ENCODE assay signal across 8 mouse cellular contexts in genomic region chr13:54565201-54565581, GRCm38 (mm10). TPM values are rescaled to one million over a fixed set of nuclear protein-coding genes. Genes with fewer than 3 reads are reported as not detected.
DNase-seq lines count a peak whose midpoint lies in the region; ATAC-seq and TF ChIP-seq lines count a peak whose summit lies in the region.

TSS of gene 4833439L19Rik (minus strand) at chr13:54565435.

- intact Hi-C loops in heart, postnatal 25 days (cut with DNase I) = loop anchor here (2.0 kb wide), 2 partner anchors 24 to 56 kb away; partner anchors contain the start of gene Faf2

- peak within 1 kb of the TSS; percentile 89 for H3K27ac ChIP-seq in forebrain, embryonic 15.5 days (replicated peaks)

- H3K4me3 ChIP-seq in forebrain, embryonic 15.5 days = peak within 1 kb of the TSS; percentile 95
- H3K4me3 ChIP-seq in lung, adult 2 months (replicated peaks; ENCODE audit: extremely low read depth, low read depth, low read length) = peak within 1 kb of the TSS; percentile 59

- peak; percentile 92 for TF ChIP-seq POLR2A in lung, adult 2 months (IDR thresholded peaks at IDR 0.05; ENCODE audit: borderline replicate concordance, extremely low read depth, low read depth, low read length)

- peak within 1 kb of the TSS; percentile 97 for H3K9ac ChIP-seq in forebrain, embryonic 15.5 days (replicated peaks)

- ATAC-seq in forebrain, embryonic 15.5 days (replicated peaks) = peak; percentile 97
- peak; percentile 98 for ATAC-seq in neutrophil, adult 5-6 weeks (ENCODE audit: extremely low read depth, insufficient number of reproducible peaks, low FRiP score, poor library complexity, severe bottlenecking)

- peaks cover 19% of the 10 kb centered on the region for H3K36me3 ChIP-seq in forebrain, embryonic 15.5 days

- TF ChIP-seq CTCF in lung, adult 2 months (IDR thresholded peaks at IDR 0.05; ENCODE audit: insufficient read depth, low read length) = no peak

- H3K27me3 ChIP-seq in forebrain, embryonic 15.5 days = no peaks in the 10 kb centered on the region; the same call in 1 of the 2 replicates

- H3K9me3 ChIP-seq in forebrain, embryonic 15.5 days = no peaks in the 10 kb centered on the region

- H3K4me2 ChIP-seq in forebrain, embryonic 15.5 days (replicated peaks) = peak within 1 kb of the TSS; percentile 80

- H3K4me1 ChIP-seq in forebrain, embryonic 15.5 days = peaks cover 15% of the 10 kb centered on the region
- peaks cover 10% of the 10 kb centered on the region for H3K4me1 ChIP-seq in lung, adult 2 months (ENCODE audit: control insufficient read depth, insufficient read depth, low read length)

- peak; percentile 95 for DNase-seq in ES-CJ7 (ENCODE audit: low read depth, low spot score)
- peak; percentile 89 for DNase-seq in cerebellum, adult 11 months
- peak; percentile 86 for DNase-seq in heart, postnatal 25 days (ENCODE audit: low spot score)
- DNase-seq in layer of hippocampus, adult 18-20 months (ENCODE audit: low spot score in 2 of 2) = peak; percentile 88 to 96
- DNase-seq in lung, adult 2 months = peak; percentile 97
- peak; percentile 89 to 93 for DNase-seq in thymus, adult 18-20 months

- WGBS in forebrain, embryonic 15.5 days = 0% methylated on average over 27 of the region's 27 CpGs
- under 1% methylated on average over 27 of the region's 27 CpGs for WGBS in lung, adult 2 months

RNA-seq across cellular contexts. Expression of gene 4833439L19Rik, which starts in this region (rescaled TPM):
- 287 and 293 TPM in 2 replicates for polyA plus RNA-seq in forebrain, embryonic 15.5 days (2015; fragmentation: Nextera tagmentation; extraction: Ambion mirVana)
- total RNA-seq in heart, postnatal 25 days (2021) = 10 to 100 TPM; 88.2 to 99.5 TPM
- total RNA-seq in layer of hippocampus, adult 18-20 months (2021) = 100 to 1,000 TPM; 145 to 151 TPM
- 106 TPM in 2 replicates for polyA plus RNA-seq in lung, adult 2 months (2012; rRNA removed)
- total RNA-seq in neutrophil, adult 5-6 weeks (2017) = 36.5 and 38.3 TPM in 2 replicates

Comparison
In these comparisons a context has a peak if more than half of its experiments do, and no peak if none do; other contexts are left out.
1. Peak in every context shown above with its lines: DNase-seq, ATAC-seq, H3K4me3 ChIP-seq and H3K27ac ChIP-seq.